Mouse (Mus musculus): ENCODE data around the gene 3110009E18Rik. TPM values are rescaled to one million over a fixed set of nuclear protein-coding genes. Genes with fewer than 3 reads are reported as not detected.

3110009E18Rik gene
- 9.6 and 12.1 TPM in 2 replicates for polyA plus RNA-seq (2012; rRNA removed)

GRCm38 (mm10) chr1:120120969-120121811 lies at the start of gene 3110009E18Rik, which contains the start of gene Dbi:
3110009E18Rik (plus strand) TSS chr1:120121187.
Dbi (minus strand) TSS chr1:120121078.

GRCm38 (mm10) chr1:120073519-120074306 lies 47.3 kb upstream of the 3110009E18Rik start, which contains the start of gene Tmem37:
Tmem37 (minus strand) TSS chr1:120074074.

Other genes with a start within 250 kb of the 3110009E18Rik start
- 5.9 and 8.0 TPM in 2 replicates for gene Tmem177, start 208.0 kb upstream of the 3110009E18Rik start, polyA plus RNA-seq (2012; rRNA removed)
- 0.11 and 0.26 TPM in 2 replicates for gene Cfap221, start 124.0 kb upstream of the 3110009E18Rik start, polyA plus RNA-seq (2012; rRNA removed)
- gene Sctr, start 114.3 kb upstream of the 3110009E18Rik start, polyA plus RNA-seq (2012; rRNA removed) = 0.65 and 0.94 TPM in 2 replicates
- 3.2 and 5.6 TPM in 2 replicates for gene Tmem37, start 47.1 kb upstream of the 3110009E18Rik start, polyA plus RNA-seq (2012; rRNA removed)
- 466 and 468 TPM in 2 replicates for gene Dbi, start 109 bp upstream of the 3110009E18Rik start, polyA plus RNA-seq (2012; rRNA removed)
- 4.6 and 6.4 TPM in 2 replicates for gene Steap3, start 151.5 kb downstream of the 3110009E18Rik start, polyA plus RNA-seq (2012; rRNA removed)
- 0.24 and 0.43 TPM in 2 replicates for gene C1ql2, start 219.4 kb downstream of the 3110009E18Rik start, polyA plus RNA-seq (2012; rRNA removed)